Mouse (Mus musculus) neural tube, embryonic 11.5 days (tissue): ENCODE data around the gene Gm14548. TPM values are rescaled to one million over a fixed set of nuclear protein-coding genes. Genes with fewer than 3 reads are reported as not detected.
"Not testable (repeated sequence)": the region's sequence is repeated elsewhere in the genome, so short reads cannot be mapped to it uniquely, and the experiment has no call there.

ENCODE experiments used
- ATAC-seq: fragments of 200-750 bp; cut with Nextera tagmentation; 2 replicates; pipeline ENCODE4 v1.8.0; 2017; ENCODE audit warnings: moderate number of reproducible peaks, mild to moderate bottlenecking, moderate TSS enrichment, moderate library complexity; ENCODE audit not compliant: insufficient read depth, low FRiP score, low TSS enrichment
- DNase-seq: peaks from one replicate; pipeline ENCODE4 v3.0.0-alpha.2; 2015; ENCODE audit warnings: low spot score
- H3K27ac ChIP-seq: fragments of 300-500 bp; sonication (generic); 2 replicates; pipeline ENCODE4 v1.5.1; 2014; ENCODE audit warnings: low read depth, mild to moderate bottlenecking, low read length
- H3K27me3 ChIP-seq: fragments of 300-500 bp; sonication (generic); 2 replicates; pipeline ENCODE4 v1.6.1; 2014; ENCODE audit warnings: mild to moderate bottlenecking, low read length, mixed read lengths; ENCODE audit not compliant: control insufficient read depth, insufficient read depth
- H3K36me3 ChIP-seq: fragments of 300-500 bp; sonication (generic); 2 replicates; pipeline ENCODE4 v1.6.1; 2014; ENCODE audit warnings: mild to moderate bottlenecking, low read length, moderate library complexity, mixed read lengths; ENCODE audit not compliant: control insufficient read depth, insufficient read depth
- H3K4me1 ChIP-seq: fragments of 300-500 bp; sonication (generic); 2 replicates; pipeline ENCODE4 v1.6.1; 2014; ENCODE audit warnings: low read length, mixed read lengths; ENCODE audit not compliant: control insufficient read depth, insufficient read depth
- H3K4me2 ChIP-seq: fragments of 300-500 bp; sonication (generic); 2 replicates; pipeline ENCODE4 v1.6.1; 2014; ENCODE audit warnings: low read depth, mild to moderate bottlenecking, moderate library complexity
- H3K4me3 ChIP-seq: fragments of 300-500 bp; sonication (generic); 2 replicates; pipeline ENCODE4 v1.5.1; 2014; ENCODE audit warnings: low read depth, low read length
- H3K9ac ChIP-seq: fragments of 300-500 bp; sonication (generic); 2 replicates; pipeline ENCODE4 v1.6.1; 2014; ENCODE audit warnings: mild to moderate bottlenecking, low read length
- H3K9me3 ChIP-seq: fragments of 300-500 bp; sonication (generic); 2 replicates; pipeline ENCODE4 v1.6.1; 2016; ENCODE audit warnings: low read length; ENCODE audit not compliant: control insufficient read depth
- WGBS: fragments of 180-500 bp; shearing (Covaris S2); extraction: QIAGEN DNeasy Blood & Tissue Kit; methylation state at CpG from one replicate; pipeline ENCODE4 v1.1.7; 2014; 5-methylcytosine and 5-hydroxymethylcytosine counted together
- polyA plus RNA-seq: library from polyadenylated mRNA; unstranded; fragments of >200 nt; fragmentation: Nextera tagmentation; extraction: Ambion mirVana; gene quantifications from 2 replicates; pipeline ENCODE4 v1.2.1, GENCODE M21; 2014

Gm14548 gene
- polyA plus RNA-seq, 1 experiment from 2014 or later, result not detected

- not testable (repeated sequence) for H3K4me3 ChIP-seq, H3K4me1 ChIP-seq, H3K9me3 ChIP-seq, H3K36me3 ChIP-seq, ATAC-seq, DNase-seq, H3K4me2 ChIP-seq, H3K9ac ChIP-seq, H3K27ac ChIP-seq, H3K27me3 ChIP-seq
- WGBS, result no CpG with 5 or more reads among the region's 1 CpGs
Observed at GRCm38 (mm10) chr7:3837854-3838253, 60.1 kb downstream of the Gm14548 start.

Other genes starting within 250 kb of the Gm14548 start
- gene Leng1, start 232.3 kb downstream of the Gm14548 start, polyA plus RNA-seq, result 16.9 and 18.2 TPM in 2 replicates
- gene Tmc4, start 220.6 kb downstream of the Gm14548 start, polyA plus RNA-seq, result 2.7 and 3.3 TPM in 2 replicates
- gene Tsen34, start 205.3 kb downstream of the Gm14548 start, polyA plus RNA-seq, result 236 and 244 TPM in 2 replicates
- 30.2 and 33.5 TPM in 2 replicates for gene Mboat7, start 204.6 kb downstream of the Gm14548 start, polyA plus RNA-seq
- gene Rps9, start 194.1 kb downstream of the Gm14548 start, polyA plus RNA-seq, result 1,156 and 1,182 TPM in 2 replicates
- gene Pirb, start 177.7 kb downstream of the Gm14548 start, polyA plus RNA-seq, result 0.08 and 0.27 TPM in 2 replicates
- gene Gm15448, start 72.4 kb downstream of the Gm14548 start, polyA plus RNA-seq, result not detected in 2 replicates
- gene Pira2, start 53.1 kb downstream of the Gm14548 start, polyA plus RNA-seq, result not detected in 2 replicates
- not detected in 2 replicates for gene Lilra6, start 17.4 kb upstream of the Gm14548 start, polyA plus RNA-seq
- gene Lair1, start 165.1 kb upstream of the Gm14548 start, polyA plus RNA-seq, result 0.89 and 1.2 TPM in 2 replicates
- 46.1 and 48.8 TPM in 2 replicates for gene Ttyh1, start 221.3 kb upstream of the Gm14548 start, polyA plus RNA-seq
- 50.3 and 58.0 TPM in 2 replicates for gene Leng8, start 238.9 kb upstream of the Gm14548 start, polyA plus RNA-seq